Mouse (Mus musculus) stomach, embryonic 16.5 days (tissue): ENCODE data around the gene Cdc42ep1. TPM values are rescaled to one million over a fixed set of nuclear protein-coding genes. Genes with fewer than 3 reads are reported as not detected.
A peak's percentile ranks its signal among the peaks of the same experiment; 100 is the strongest.
"Not testable (repeated sequence)": the region's sequence is repeated elsewhere in the genome, so short reads cannot be mapped to it uniquely, and the experiment has no call there.

Experiments
- ATAC-seq: fragments of 200-750 bp; cut with Nextera tagmentation; 2 replicates; pipeline ENCODE4 v1.8.0; 2017; ENCODE audit warnings: moderate number of reproducible peaks, moderate TSS enrichment; ENCODE audit not compliant: insufficient read depth, low FRiP score
- H3K27ac ChIP-seq: fragments of 300-500 bp; sonication (generic); 2 replicates; pipeline ENCODE4 v1.5.1; 2014; ENCODE audit warnings: low read length
- H3K27me3 ChIP-seq: fragments of 300-500 bp; sonication (generic); 2 replicates; pipeline ENCODE4 v1.6.1; 2014; ENCODE audit warnings: low read length, control low read depth, mixed read lengths; ENCODE audit not compliant: control insufficient read depth, insufficient read depth
- H3K36me3 ChIP-seq: fragments of 300-500 bp; sonication (generic); 2 replicates; pipeline ENCODE4 v1.6.1; 2014; ENCODE audit warnings: low read length; ENCODE audit not compliant: control insufficient read depth, insufficient read depth
- H3K4me1 ChIP-seq: fragments of 300-500 bp; sonication (generic); 2 replicates; pipeline ENCODE4 v1.6.1; 2014; ENCODE audit warnings: low read length, control low read depth, mixed read lengths; ENCODE audit not compliant: control insufficient read depth, insufficient read depth
- H3K4me2 ChIP-seq: fragments of 300-500 bp; sonication (generic); 2 replicates; pipeline ENCODE4 v1.6.1; 2014; ENCODE audit warnings: low read depth, low read length, mixed read lengths
- H3K4me3 ChIP-seq: fragments of 300-500 bp; sonication (generic); replicated peaks from 2 replicates; pipeline ENCODE4 v1.5.1; 2014; ENCODE audit warnings: mild to moderate bottlenecking, low read length
- H3K9ac ChIP-seq: fragments of 300-500 bp; sonication (generic); 2 replicates; pipeline ENCODE4 v1.6.1; 2014; ENCODE audit warnings: low read length
- H3K9me3 ChIP-seq: fragments of 300-500 bp; sonication (generic); replicated peaks from 2 replicates; pipeline ENCODE4 v1.6.1; 2016; ENCODE audit warnings: low read length, control low read depth; ENCODE audit not compliant: control insufficient read depth
- WGBS: fragments of 180-500 bp; shearing (Covaris S2); extraction: QIAGEN DNeasy Blood & Tissue Kit; methylation state at CpG from one replicate; pipeline ENCODE4 v1.1.7; 2014; 5-methylcytosine and 5-hydroxymethylcytosine counted together
- polyA plus RNA-seq: library from polyadenylated mRNA; unstranded; fragments of >200 nt; fragmentation: Nextera tagmentation; extraction: Ambion mirVana; gene quantifications from 2 replicates; pipeline ENCODE4 v1.2.1, GENCODE M21; 2015

Gene Cdc42ep1
- polyA plus RNA-seq, 1 experiment from 2014 or later, result 47.9 TPM

DNA sequence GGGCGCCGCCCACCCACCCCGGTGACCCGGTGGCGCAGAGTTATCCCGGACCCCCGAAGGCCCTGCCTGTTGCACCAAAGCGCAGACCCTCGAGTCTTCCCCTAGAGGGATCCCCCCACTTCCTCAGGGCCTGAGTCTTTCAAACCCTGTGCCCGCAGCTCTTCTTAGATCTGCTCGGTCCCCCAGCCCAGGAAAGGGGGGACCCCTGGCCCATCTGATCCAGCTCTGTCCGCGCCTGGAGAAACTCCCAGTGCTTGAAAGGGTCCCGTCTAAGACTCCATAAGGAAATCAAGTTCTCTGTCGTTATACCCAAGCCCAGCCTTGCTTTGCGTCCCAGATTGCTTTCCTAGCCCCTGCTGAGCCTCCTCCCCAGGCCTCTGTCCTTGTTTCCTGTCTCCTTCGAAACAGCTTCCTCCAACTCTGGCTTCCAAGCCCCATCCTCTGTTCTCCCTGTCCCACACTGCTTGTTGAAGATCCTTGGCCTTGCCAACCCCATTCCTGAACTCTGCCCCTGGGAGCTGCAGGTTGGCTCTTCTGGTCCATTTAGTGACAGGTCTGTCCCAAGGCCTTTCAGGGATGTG, 35.5 kb downstream of the Cdc42ep1 start:
- 0% methylated on average over 17 of the region's 17 CpGs for WGBS
- no peaks in the 10 kb centered on the region for H3K9me3 ChIP-seq
- ATAC-seq, result no peak

DNA sequence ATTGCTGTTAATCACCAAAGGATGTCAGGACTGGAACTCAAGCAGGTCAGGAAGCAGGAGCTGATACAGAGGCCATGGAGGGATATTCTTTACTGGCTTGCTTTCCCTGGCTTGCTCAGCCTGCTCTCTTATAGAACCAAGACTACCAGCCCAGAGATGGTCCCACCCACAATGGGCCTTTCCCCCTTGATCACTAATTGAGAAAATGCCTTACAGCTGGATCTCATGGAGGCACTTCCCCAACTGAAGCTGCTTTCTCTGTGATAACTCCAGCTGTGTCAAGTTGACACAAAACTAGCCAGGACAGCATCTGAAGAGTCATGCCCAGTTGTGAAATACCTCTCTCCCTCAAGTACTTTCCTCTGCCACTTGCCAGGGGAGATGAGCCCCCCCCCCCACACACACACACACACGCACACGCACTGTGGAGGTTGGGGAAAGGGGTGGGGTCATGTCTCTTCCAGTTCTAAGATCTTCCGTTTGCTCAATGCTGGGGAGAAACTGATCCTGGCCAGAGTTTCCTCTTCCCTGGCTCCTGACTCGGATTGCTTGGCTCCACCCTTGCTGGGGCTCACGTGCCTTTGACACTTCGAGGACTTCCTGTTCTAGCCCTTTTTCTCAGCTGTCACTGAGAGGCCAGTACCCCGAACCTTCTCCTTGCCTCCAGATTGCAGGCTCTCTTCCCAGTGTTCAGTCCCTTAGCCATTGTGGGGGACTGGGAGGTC, 36.5 kb downstream of the Cdc42ep1 start:
- H3K9me3 ChIP-seq, ATAC-seq, H3K27me3 ChIP-seq, H3K4me3 ChIP-seq: not testable (repeated sequence)
- Histone ChIP-seq H3K9ac (peak overlapping the region; percentile 23; the same call in 1 of the 2 replicates), H3K4me2 (peak overlapping the region; percentile 19), H3K4me1 (peaks cover 28% of the 10 kb centered on the region), H3K36me3 (peaks cover 17% of the 10 kb centered on the region; the same call in 1 of the 2 replicates), H3K27ac (peak overlapping the region; percentile 61)
- 22% methylated on average over 7 of the region's 7 CpGs for WGBS

More for the DNA sequence above, 35.5 kb downstream of the Cdc42ep1 start:
- Histone ChIP-seq H3K27ac (peak overlapping the region; percentile 99), H3K4me1 (peaks cover 28% of the 10 kb centered on the region), H3K36me3 (peaks cover 10% of the 10 kb centered on the region; the same call in 1 of the 2 replicates), H3K4me3 (peak overlapping the region; percentile 78), H3K4me2 (peak overlapping the region; percentile 87), H3K27me3 (no peaks in the 10 kb centered on the region), H3K9ac (peak overlapping the region; percentile 93)

DNA sequence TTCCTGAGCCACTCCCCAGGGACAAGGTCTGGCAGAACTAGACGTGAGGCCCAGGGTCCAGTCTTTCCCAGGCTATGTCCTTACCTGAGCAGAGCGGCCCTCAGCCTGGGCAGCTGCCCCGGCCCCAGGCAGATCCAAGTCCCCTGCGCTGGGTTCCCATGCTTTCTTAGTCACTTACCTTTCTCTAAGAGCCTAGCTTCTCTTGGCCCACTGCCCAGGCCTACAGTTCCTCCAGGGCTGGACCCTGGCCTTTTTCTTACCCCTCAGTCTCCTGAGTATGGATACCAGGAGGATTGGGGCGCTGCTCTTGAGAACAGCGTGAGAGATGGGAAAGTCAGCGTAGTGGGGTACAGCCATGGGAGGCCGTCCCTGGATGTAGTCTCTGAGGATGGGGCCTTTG, 38.0 kb downstream of the Cdc42ep1 start:
- H3K9me3 ChIP-seq, result no peaks in the 10 kb centered on the region
- peaks cover 27% of the 10 kb centered on the region; the same call in 1 of the 2 replicates for H3K36me3 ChIP-seq
- no peak overlapping the region for H3K4me2 ChIP-seq
- ATAC-seq, result no peak
- H3K27ac ChIP-seq, result no peak overlapping the region
- peaks cover 24% of the 10 kb centered on the region for H3K4me1 ChIP-seq
- H3K4me3 ChIP-seq, result no peak overlapping the region
- no peaks in the 10 kb centered on the region for H3K27me3 ChIP-seq
- H3K9ac ChIP-seq, result 0 out of 2 replicates have a peak overlapping the region, but pooled peaks have one; percentile 37
- 91% methylated on average over 8 of the region's 8 CpGs for WGBS

DNA sequence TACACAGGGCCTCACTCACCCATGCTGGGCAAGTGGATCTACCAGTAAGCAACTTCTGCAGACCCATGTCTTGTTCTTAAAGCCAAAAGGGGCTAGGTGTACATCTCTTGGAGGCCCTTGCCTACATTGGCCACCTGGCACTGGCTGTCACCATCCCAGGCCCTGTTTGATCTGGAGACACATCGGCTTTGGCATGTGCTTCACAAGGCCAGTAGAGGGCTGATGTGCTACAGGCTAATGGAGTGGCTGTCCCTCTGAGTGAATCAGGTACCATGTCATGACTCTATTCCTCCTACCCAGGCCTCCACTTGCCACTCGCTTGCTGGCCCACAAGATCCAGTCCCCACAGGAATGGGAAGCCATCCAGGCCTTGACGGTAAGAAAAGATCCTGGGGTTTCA, 39.4 kb downstream of the Cdc42ep1 start:
- Histone ChIP-seq H3K4me1 (peaks cover 12% of the 10 kb centered on the region), H3K9ac (no peak overlapping the region), H3K27ac (no peak overlapping the region), H3K4me2 (no peak overlapping the region), H3K9me3 (no peaks in the 10 kb centered on the region), H3K27me3 (no peaks in the 10 kb centered on the region), H3K36me3 (peaks cover 35% of the 10 kb centered on the region; the same call in 1 of the 2 replicates), H3K4me3 (no peak overlapping the region)
- 85% methylated on average over 3 of the region's 3 CpGs for WGBS
- no peak for ATAC-seq

DNA sequence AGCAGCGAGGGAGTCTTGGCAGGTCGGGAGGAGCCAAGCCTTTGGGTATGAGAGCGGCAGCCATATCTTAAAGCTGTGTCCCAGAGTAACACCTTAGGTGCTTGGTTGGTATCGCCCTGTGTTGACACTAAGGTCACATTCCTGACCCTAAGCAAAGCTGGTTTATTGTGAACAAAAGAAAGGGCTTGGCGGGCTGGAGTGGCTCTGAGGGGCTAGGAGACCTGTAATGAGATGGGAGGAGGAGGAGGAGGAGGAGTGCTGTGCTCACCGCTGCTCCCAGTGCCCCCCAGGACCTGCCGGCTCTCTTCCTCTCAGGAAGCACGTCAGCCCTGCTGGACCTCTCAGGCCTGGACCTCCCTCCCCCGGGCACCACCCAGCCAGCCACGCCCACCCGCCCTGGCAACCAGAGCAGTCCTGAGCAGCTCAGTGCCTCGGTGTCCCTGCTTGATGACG, 47.0 kb downstream of the Cdc42ep1 start:
- no peaks in the 10 kb centered on the region for H3K27me3 ChIP-seq
- no peak overlapping the region for H3K4me2 ChIP-seq
- H3K36me3 ChIP-seq, result peaks cover 29% of the 10 kb centered on the region
- no peak overlapping the region for H3K4me3 ChIP-seq
- no peaks in the 10 kb centered on the region for H3K9me3 ChIP-seq
- peak overlapping the region; percentile 73 for H3K27ac ChIP-seq
- peak overlapping the region; percentile 5; the same call in 1 of the 2 replicates for H3K9ac ChIP-seq
- H3K4me1 ChIP-seq, result peaks cover 21% of the 10 kb centered on the region; the same call in 1 of the 2 replicates
- 28% methylated on average over 13 of the region's 13 CpGs for WGBS
- ATAC-seq, result peak; percentile 59

DNA sequence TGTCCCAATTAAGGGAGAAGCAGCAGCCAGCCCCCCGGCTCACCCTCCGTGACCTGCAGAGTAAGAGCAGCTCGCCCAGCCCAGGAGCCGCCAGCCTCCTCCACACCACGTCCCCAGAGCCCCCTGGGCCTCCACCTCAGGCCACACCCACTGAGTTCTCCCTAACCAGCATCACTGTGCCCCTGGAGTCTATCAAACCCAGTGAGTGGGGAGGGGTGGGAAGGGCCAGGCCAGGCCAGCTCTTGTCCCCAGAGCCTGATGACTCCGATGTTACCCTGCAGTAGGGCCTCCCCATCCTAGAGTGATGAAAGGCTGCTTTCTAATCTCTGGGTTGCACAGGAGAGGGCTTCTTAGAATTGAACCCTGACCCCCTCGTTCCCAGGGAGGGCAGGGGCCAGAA, 50.0 kb downstream of the Cdc42ep1 start:
- peaks cover 43% of the 10 kb centered on the region for H3K4me1 ChIP-seq
- ATAC-seq, result no peak
- H3K9me3 ChIP-seq, result no peaks in the 10 kb centered on the region
- no peak overlapping the region for H3K9ac ChIP-seq
- H3K27ac ChIP-seq, result no peak overlapping the region
- peaks cover 15% of the 10 kb centered on the region; the same call in 1 of the 2 replicates for H3K36me3 ChIP-seq
- H3K4me2 ChIP-seq, result no peak overlapping the region
- 35% methylated on average over 7 of the region's 7 CpGs for WGBS
- no peaks in the 10 kb centered on the region for H3K27me3 ChIP-seq
- no peak overlapping the region for H3K4me3 ChIP-seq

DNA sequence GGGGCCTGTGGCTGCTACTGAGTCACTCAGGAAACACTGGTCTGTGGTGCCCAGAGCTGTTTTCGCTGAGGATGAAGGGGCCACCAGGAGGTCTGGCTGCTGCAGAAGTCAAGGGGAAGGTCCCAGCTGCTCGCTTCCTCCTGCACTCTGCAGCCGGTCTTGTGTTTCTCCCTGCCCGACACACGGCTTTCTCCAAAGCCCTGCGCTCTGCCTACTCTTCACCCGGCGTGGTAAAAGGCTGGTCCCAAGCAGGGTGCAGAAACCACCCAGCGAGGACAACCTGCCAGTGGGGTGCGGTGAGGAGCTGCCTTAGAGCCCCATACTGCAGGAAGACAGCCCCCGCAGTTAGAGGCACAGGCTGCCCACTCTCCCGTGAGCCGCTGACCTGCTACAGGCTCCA, 52.3 kb downstream of the Cdc42ep1 start:
- H3K4me3 ChIP-seq, result no peak overlapping the region
- no peaks in the 10 kb centered on the region for H3K9me3 ChIP-seq
- H3K36me3 ChIP-seq, result peaks cover 15% of the 10 kb centered on the region; the same call in 1 of the 2 replicates
- H3K4me2 ChIP-seq, result no peak overlapping the region
- H3K4me1 ChIP-seq, result peaks cover 54% of the 10 kb centered on the region
- ATAC-seq, result no peak
- H3K27ac ChIP-seq, result peak overlapping the region; percentile 35
- no peaks in the 10 kb centered on the region for H3K27me3 ChIP-seq
- WGBS, result 69% methylated on average over 13 of the region's 13 CpGs
- H3K9ac ChIP-seq, result peak overlapping the region; percentile 46; the same call in 1 of the 2 replicates

DNA sequence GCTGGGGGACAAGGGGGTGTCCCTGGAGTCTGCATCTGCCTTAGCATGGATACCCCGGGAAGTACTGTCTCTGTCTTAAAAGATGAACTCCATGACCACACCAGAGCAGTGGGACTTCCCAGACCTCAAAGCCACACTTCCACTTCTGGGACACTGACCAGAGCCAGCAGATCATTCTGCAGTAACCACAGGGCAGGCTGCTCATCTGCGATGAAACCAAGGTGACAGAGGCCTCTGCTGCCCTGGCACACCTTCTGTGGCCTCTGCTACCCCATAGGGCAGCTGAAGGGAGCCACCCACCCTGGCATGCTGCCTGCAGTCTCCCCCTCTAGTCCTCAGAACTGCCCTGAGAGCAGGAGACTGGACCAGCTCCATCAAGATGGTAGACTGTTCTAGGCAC, 53.3 kb downstream of the Cdc42ep1 start:
- Histone ChIP-seq H3K27ac (peak overlapping the region; percentile 60), H3K9me3 (no peaks in the 10 kb centered on the region), H3K4me2 (no peak overlapping the region), H3K27me3 (no peaks in the 10 kb centered on the region), H3K4me1 (peaks cover 53% of the 10 kb centered on the region), H3K4me3 (no peak overlapping the region), H3K36me3 (peaks cover 13% of the 10 kb centered on the region; the same call in 1 of the 2 replicates), H3K9ac (peak overlapping the region; percentile 43; the same call in 1 of the 2 replicates)
- WGBS, result 75% methylated on average over 2 of the region's 2 CpGs
- no peak for ATAC-seq

DNA sequence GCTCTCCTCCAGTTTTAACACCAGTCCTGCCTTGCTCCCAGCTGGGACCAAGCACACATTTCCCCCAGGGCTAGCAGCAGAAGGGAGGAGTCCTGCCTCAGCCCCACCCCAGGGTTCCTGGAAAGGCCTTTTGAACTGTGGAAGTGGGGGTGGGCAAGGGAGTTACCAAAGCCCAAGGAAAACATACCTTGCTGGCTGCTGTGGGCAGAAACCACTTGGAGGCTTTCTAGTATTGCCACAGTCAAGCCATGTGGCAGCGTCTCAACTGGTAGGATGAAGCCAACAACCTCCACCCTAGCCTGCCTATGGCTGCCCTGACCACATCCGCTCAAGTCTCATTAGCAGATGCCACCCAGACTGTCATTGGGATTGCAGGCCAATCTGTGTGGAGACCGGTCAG, 53.7 kb downstream of the Cdc42ep1 start:
- no peak overlapping the region for H3K4me3 ChIP-seq
- peaks cover 9% of the 10 kb centered on the region; the same call in 1 of the 2 replicates for H3K36me3 ChIP-seq
- H3K27me3 ChIP-seq, result no peaks in the 10 kb centered on the region
- H3K4me1 ChIP-seq, result peaks cover 57% of the 10 kb centered on the region
- H3K27ac ChIP-seq, result peak overlapping the region; percentile 60
- no peak for ATAC-seq
- no peaks in the 10 kb centered on the region for H3K9me3 ChIP-seq
- peak overlapping the region; percentile 43; the same call in 1 of the 2 replicates for H3K9ac ChIP-seq
- 69% methylated on average over 3 of the region's 3 CpGs for WGBS
- no peak overlapping the region for H3K4me2 ChIP-seq
